Mouse (Mus musculus): ENCODE results near the gene Tes3-ps.

DNA sequence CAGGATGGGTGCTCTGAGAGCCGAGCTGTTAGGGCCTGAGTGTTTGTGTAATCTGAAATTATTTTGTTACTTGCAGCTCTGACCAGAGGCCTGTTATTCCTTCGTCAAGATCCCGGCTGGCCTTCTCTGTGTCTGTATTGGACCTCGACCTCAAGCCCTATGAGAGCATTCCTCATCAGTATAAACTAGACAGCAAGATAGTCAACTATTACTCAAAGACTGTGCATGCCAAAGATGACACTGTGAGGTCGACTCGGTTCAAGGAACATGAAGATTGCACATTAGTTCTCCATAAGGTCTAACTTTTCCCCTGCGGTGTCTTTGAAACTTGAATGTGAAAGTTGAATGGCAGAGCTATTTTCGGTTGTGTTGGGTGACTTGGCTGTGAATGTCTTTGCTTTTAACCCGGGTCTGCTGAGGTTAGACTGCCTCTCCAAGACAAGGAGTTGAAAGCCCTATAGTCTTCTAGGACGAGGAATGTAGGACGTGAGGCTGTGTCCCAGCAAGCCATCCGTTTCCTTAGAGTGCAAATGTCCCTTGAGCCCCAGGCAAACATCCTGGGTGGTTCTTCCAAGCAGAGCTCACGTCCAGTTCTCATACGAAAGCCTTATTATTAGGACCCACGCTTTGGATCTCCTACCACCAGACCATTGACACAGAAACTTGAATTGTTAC lies 31.5 kb upstream of the Tes3-ps start:
- TF ChIP-seq POLR2AphosphoS5 (IDR thresholded peaks at IDR 0.05; ENCODE audit: insufficient replicate concordance, low read depth, low read length), result no peak
- TF ChIP-seq CTCF (IDR thresholded peaks at IDR 0.05; ENCODE audit: low read depth, low read length), result no peak
- no peak for TF ChIP-seq GATA1 (IDR thresholded peaks at IDR 0.05; ENCODE audit: borderline replicate concordance, low read length)

Measured in G1E (cell line).